Mouse (Mus musculus) lung, postnatal 10 days (tissue): Measurements from ENCODE around the gene Fstl1.

Experiments used
- DNase-seq: peaks from one replicate; pipeline ENCODE4 v3.0.0; 2021

Gene Fstl1

GRCm38 (mm10) chr16:37871112-37871715, 94.5 kb downstream of the Fstl1 start:
- DNase-seq: no peak

- DNase-seq: no peak
These were observed 98.0 kb downstream of the Fstl1 start for GRCm38 (mm10) chr16:37874501-37875235.

- DNase-seq: no peak
These were observed 100.7 kb downstream of the Fstl1 start for GRCm38 (mm10) chr16:37877406-37877805.

- no peak for DNase-seq
These were observed 102.4 kb downstream of the Fstl1 start for GRCm38 (mm10) chr16:37878951-37879505.

- no peak for DNase-seq
These were observed 103.2 kb downstream of the Fstl1 start for GRCm38 (mm10) chr16:37879750-37880419.

GRCm38 (mm10) chr16:37881168-37881567, 104.5 kb downstream of the Fstl1 start:
- no peak for DNase-seq
